Mouse (Mus musculus) E14TG2a.4 (cell line): ENCODE data around the gene Csnk1d.

Experiments used
- H3K27me3 ChIP-seq: 2 replicates; pipeline ENCODE4 v1.6.1; 2014; ENCODE audit warnings: low read length, control low read depth; ENCODE audit not compliant: insufficient read depth
- H3K36me3 ChIP-seq: 2 replicates; pipeline ENCODE4 v1.6.1; 2014; ENCODE audit warnings: low read length, control low read depth; ENCODE audit not compliant: insufficient read depth
- H3K4me1 ChIP-seq: replicated peaks from 2 replicates; pipeline ENCODE4 v1.6.1; 2014; ENCODE audit warnings: low read depth, low read length, control low read depth
- H3K4me3 ChIP-seq: replicated peaks from 2 replicates; pipeline ENCODE4 v1.5.1; 2014; ENCODE audit warnings: mild to moderate bottlenecking, low read length
- H3K9me3 ChIP-seq: 2 replicates; pipeline ENCODE4 v1.6.1; 2014; ENCODE audit warnings: low read length, control low read depth
- CTCF ChIP-seq: conservative IDR thresholded peaks from 2 replicates; pipeline ENCODE4 v1.5.1; 2014; ENCODE audit warnings: low read length
- NANOG ChIP-seq: IDR thresholded peaks from 2 replicates; pipeline ENCODE4 v1.6.1; 2014; ENCODE audit warnings: borderline replicate concordance, low read length, mixed read lengths
- POU5F1 ChIP-seq: IDR thresholded peaks from 2 replicates; pipeline ENCODE4 v1.6.1; 2014; ENCODE audit warnings: low read length, borderline replicate concordance

Csnk1d gene

DNA sequence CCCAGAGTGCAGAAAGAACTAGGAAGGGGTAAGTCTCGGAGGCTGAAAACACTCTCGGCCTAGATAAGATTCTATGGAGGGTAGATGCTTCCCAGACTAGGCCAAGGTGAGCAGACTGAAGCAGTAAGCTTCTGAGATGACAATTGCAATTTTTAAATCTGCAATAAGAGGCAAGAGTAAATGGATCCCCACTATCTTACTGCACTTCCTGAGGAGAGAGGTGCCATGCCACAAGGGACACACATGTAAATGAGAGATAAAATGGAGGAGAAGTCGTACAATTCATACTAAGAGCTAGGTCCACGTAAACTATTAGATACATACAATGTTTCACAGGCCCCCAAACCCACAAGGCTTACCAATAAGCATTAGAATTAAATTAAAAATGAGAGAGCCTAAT is 62.7 kb downstream of the Csnk1d start:
- H3K4me3 ChIP-seq, result no peak overlapping the region
- H3K27me3 ChIP-seq, result no peaks in the 10 kb centered on the region
- H3K4me1 ChIP-seq, result peaks cover 11% of the 10 kb centered on the region
- TF ChIP-seq POU5F1 (no peak), CTCF (no peak)
- peaks cover 32% of the 10 kb centered on the region for H3K36me3 ChIP-seq
- no peaks in the 10 kb centered on the region for H3K9me3 ChIP-seq

- Histone ChIP-seq H3K36me3 (peaks cover 63% of the 10 kb centered on the region), H3K4me1 (peaks cover 8% of the 10 kb centered on the region), H3K4me3 (no peak overlapping the region), H3K27me3 (no peaks in the 10 kb centered on the region), H3K9me3 (no peaks in the 10 kb centered on the region)
- no peak for TF ChIP-seq NANOG
- TF ChIP-seq CTCF, result no peak
- TF ChIP-seq POU5F1, result no peak
These were observed 68.6 kb downstream of the Csnk1d start for GRCm38 (mm10) chr11:120922528-120922927.

- Histone ChIP-seq H3K4me1 (peaks cover 14% of the 10 kb centered on the region), H3K27me3 (no peaks in the 10 kb centered on the region)
These were observed 73.4 kb downstream of the Csnk1d start for GRCm38 (mm10) chr11:120917756-120918155.

DNA sequence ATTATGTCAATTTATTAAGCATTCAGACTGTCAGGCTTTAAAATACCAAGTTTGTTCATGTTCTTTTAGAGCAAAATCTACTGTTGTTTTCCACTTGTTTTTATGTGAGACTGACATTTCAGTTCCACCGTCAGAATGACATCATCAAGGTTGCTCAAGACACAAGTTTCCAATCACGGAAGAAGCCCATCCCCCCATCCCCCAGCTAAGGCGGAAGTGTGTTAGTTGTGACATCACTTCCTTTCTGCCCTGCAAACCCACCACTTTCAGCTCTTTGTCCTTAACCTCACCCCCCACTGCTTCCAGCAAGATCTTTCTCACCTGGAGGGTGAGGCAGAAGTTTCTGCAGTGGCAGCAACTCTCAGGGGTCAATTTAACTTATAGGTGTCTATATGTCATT is 74.7 kb downstream of the Csnk1d start:
- no peak for TF ChIP-seq POU5F1
- TF ChIP-seq NANOG, result no peak
- TF ChIP-seq CTCF, result no peak
- no peaks in the 10 kb centered on the region for H3K27me3 ChIP-seq
- H3K4me1 ChIP-seq, result peaks cover 11% of the 10 kb centered on the region
- peaks cover 60% of the 10 kb centered on the region for H3K36me3 ChIP-seq
- H3K9me3 ChIP-seq, result peaks cover 7% of the 10 kb centered on the region
- no peak overlapping the region for H3K4me3 ChIP-seq

More at GRCm38 (mm10) chr11:120917756-120918155, 73.4 kb downstream of the Csnk1d start:
- peaks cover 66% of the 10 kb centered on the region for H3K36me3 ChIP-seq
- no peak for TF ChIP-seq CTCF
- TF ChIP-seq NANOG, result no peak
- TF ChIP-seq POU5F1, result no peak
- H3K4me3 ChIP-seq, result no peak overlapping the region
- peaks cover 7% of the 10 kb centered on the region for H3K9me3 ChIP-seq

DNA sequence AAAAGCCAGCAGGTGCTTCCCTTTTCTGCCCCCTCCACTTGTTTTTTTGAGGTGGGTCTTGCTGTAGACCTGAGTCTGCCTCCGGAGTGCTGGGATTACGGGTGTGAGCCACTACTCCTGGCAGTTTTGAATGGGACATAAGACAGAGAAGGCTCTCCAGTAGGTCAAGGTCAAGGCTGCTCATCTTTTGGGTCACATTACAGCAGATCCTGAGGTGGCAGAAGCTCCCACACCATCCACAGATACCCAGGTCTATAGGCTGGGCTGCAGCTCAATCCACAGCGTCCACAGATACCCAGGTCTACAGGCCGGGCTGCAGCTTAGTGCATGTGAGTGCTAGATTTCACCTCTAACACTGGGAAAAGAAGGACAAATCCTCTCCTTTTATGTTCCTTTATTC is 77.3 kb downstream of the Csnk1d start:
- H3K4me1 ChIP-seq, result peaks cover 6% of the 10 kb centered on the region
- H3K4me3 ChIP-seq, result no peak overlapping the region
- H3K9me3 ChIP-seq, result peaks cover 7% of the 10 kb centered on the region
- H3K36me3 ChIP-seq, result peaks cover 35% of the 10 kb centered on the region
- TF ChIP-seq NANOG, result no peak
- no peak for TF ChIP-seq POU5F1
- TF ChIP-seq CTCF, result no peak
- H3K27me3 ChIP-seq, result no peaks in the 10 kb centered on the region
